Mouse (Mus musculus): ENCODE data around the gene Upk2. TPM values are rescaled to one million over a fixed set of nuclear protein-coding genes. Genes with fewer than 3 reads are reported as not detected.

Upk2 gene
- polyA plus RNA-seq, 1 experiment from 2014 or later: not detected

GRCm38 (mm10) chr9:44497624-44498377, 43.0 kb upstream of the Upk2 start:
- DNase-seq (ENCODE audit: low spot score) (no peak), ATAC-seq (no peak; the same call in 1 of the 2 replicates)
- no peaks in the 10 kb centered on the region for H3K27me3 ChIP-seq (replicated peaks; ENCODE audit: control insufficient read depth, insufficient read depth, low read length)
- H3K27ac ChIP-seq (ENCODE audit: low read depth, low read length): peak overlapping the region; percentile 88
- peak overlapping the region; percentile 66 for H3K9ac ChIP-seq (ENCODE audit: low read length)
- peak overlapping the region; percentile 81 for H3K4me2 ChIP-seq (ENCODE audit: low read length)
- WGBS: 4% methylated on average over 8 of the region's 11 CpGs
- H3K4me3 ChIP-seq (ENCODE audit: low read depth, low read length): peak overlapping the region; percentile 35
- H3K9me3 ChIP-seq (replicated peaks; ENCODE audit: control insufficient read depth, low read length): no peaks in the 10 kb centered on the region
- peaks cover 73% of the 10 kb centered on the region for H3K4me1 ChIP-seq (ENCODE audit: control insufficient read depth, insufficient read depth, low read length)
- peaks cover 20% of the 10 kb centered on the region for H3K36me3 ChIP-seq (ENCODE audit: control insufficient read depth, insufficient read depth, low read length)

GRCm38 (mm10) chr9:44496803-44497461, 42.2 kb upstream of the Upk2 start:
- H3K4me3 ChIP-seq (ENCODE audit: low read depth, low read length): no peak overlapping the region
- no peak overlapping the region for H3K4me2 ChIP-seq (ENCODE audit: low read length)
- no peaks in the 10 kb centered on the region for H3K27me3 ChIP-seq (replicated peaks; ENCODE audit: control insufficient read depth, insufficient read depth, low read length)
- DNase-seq (ENCODE audit: low spot score) (no peak), ATAC-seq (no peak)
- H3K9me3 ChIP-seq (replicated peaks; ENCODE audit: control insufficient read depth, low read length): no peaks in the 10 kb centered on the region
- H3K27ac ChIP-seq (ENCODE audit: low read depth, low read length): no peak overlapping the region
- WGBS: 50% methylated on average over 12 of the region's 12 CpGs
- H3K9ac ChIP-seq (ENCODE audit: low read length): no peak overlapping the region
- H3K36me3 ChIP-seq (ENCODE audit: control insufficient read depth, insufficient read depth, low read length): peaks cover 14% of the 10 kb centered on the region
- H3K4me1 ChIP-seq (ENCODE audit: control insufficient read depth, insufficient read depth, low read length): peaks cover 76% of the 10 kb centered on the region

- H3K4me1 ChIP-seq (ENCODE audit: control insufficient read depth, insufficient read depth, low read length): peaks cover 72% of the 10 kb centered on the region
Measured at GRCm38 (mm10) chr9:44495810-44496344, 41.1 kb upstream of the Upk2 start.

GRCm38 (mm10) chr9:44494863-44495809, 40.4 kb upstream of the Upk2 start:
- H3K9ac ChIP-seq (ENCODE audit: low read length): peak overlapping the region; percentile 49; the same call in 1 of the 2 replicates
- H3K27me3 ChIP-seq (replicated peaks; ENCODE audit: control insufficient read depth, insufficient read depth, low read length): no peaks in the 10 kb centered on the region
- DNase-seq (ENCODE audit: low spot score) (no peak), ATAC-seq (no peak)
- peak overlapping the region; percentile 60 for H3K27ac ChIP-seq (ENCODE audit: low read depth, low read length)
- no peaks in the 10 kb centered on the region for H3K9me3 ChIP-seq (replicated peaks; ENCODE audit: control insufficient read depth, low read length)
- H3K4me1 ChIP-seq (ENCODE audit: control insufficient read depth, insufficient read depth, low read length): peaks cover 72% of the 10 kb centered on the region
- 31% methylated on average over 9 of the region's 9 CpGs for WGBS
- 0 out of 2 replicates have a peak, but pooled peaks cover 5% of the 10 kb centered on the region for H3K36me3 ChIP-seq (ENCODE audit: control insufficient read depth, insufficient read depth, low read length)
- H3K4me3 ChIP-seq (ENCODE audit: low read depth, low read length): no peak overlapping the region
- peak overlapping the region; percentile 31; the same call in 1 of the 2 replicates for H3K4me2 ChIP-seq (ENCODE audit: low read length)

More at GRCm38 (mm10) chr9:44495810-44496344, 41.1 kb upstream of the Upk2 start:
- ATAC-seq (no peak), DNase-seq (ENCODE audit: low spot score) (no peak)
- Histone ChIP-seq H3K27me3 (replicated peaks; ENCODE audit: control insufficient read depth, insufficient read depth, low read length) (no peaks in the 10 kb centered on the region), H3K36me3 (ENCODE audit: control insufficient read depth, insufficient read depth, low read length) (peaks cover 8% of the 10 kb centered on the region; the same call in 1 of the 2 replicates), H3K9ac (ENCODE audit: low read length) (no peak overlapping the region), H3K4me3 (ENCODE audit: low read depth, low read length) (no peak overlapping the region), H3K4me2 (ENCODE audit: low read length) (no peak overlapping the region), H3K27ac (ENCODE audit: low read depth, low read length) (no peak overlapping the region), H3K9me3 (replicated peaks; ENCODE audit: control insufficient read depth, low read length) (no peaks in the 10 kb centered on the region)
- WGBS: 84% methylated on average over 10 of the region's 10 CpGs

- Histone ChIP-seq H3K4me1 (ENCODE audit: control insufficient read depth, insufficient read depth, low read length) (peaks cover 72% of the 10 kb centered on the region), H3K9me3 (replicated peaks; ENCODE audit: control insufficient read depth, low read length) (no peaks in the 10 kb centered on the region), H3K4me3 (ENCODE audit: low read depth, low read length) (no peak overlapping the region), H3K27me3 (replicated peaks; ENCODE audit: control insufficient read depth, insufficient read depth, low read length) (no peaks in the 10 kb centered on the region), H3K9ac (ENCODE audit: low read length) (peak overlapping the region; percentile 49), H3K4me2 (ENCODE audit: low read length) (peak overlapping the region; percentile 31), H3K27ac (ENCODE audit: low read depth, low read length) (peak overlapping the region; percentile 60), H3K36me3 (ENCODE audit: control insufficient read depth, insufficient read depth, low read length) (0 out of 2 replicates have a peak, but pooled peaks cover 5% of the 10 kb centered on the region)
- WGBS: 5% methylated on average over 11 of the region's 11 CpGs
- DNase-seq (ENCODE audit: low spot score) (no peak), ATAC-seq (no peak)
Measured at GRCm38 (mm10) chr9:44494261-44494862, 39.6 kb upstream of the Upk2 start.

GRCm38 (mm10) chr9:44492631-44493461, 38.1 kb upstream of the Upk2 start:
- Histone ChIP-seq H3K9me3 (replicated peaks; ENCODE audit: control insufficient read depth, low read length) (no peaks in the 10 kb centered on the region), H3K27ac (ENCODE audit: low read depth, low read length) (no peak overlapping the region), H3K4me1 (ENCODE audit: control insufficient read depth, insufficient read depth, low read length) (peaks cover 74% of the 10 kb centered on the region), H3K27me3 (replicated peaks; ENCODE audit: control insufficient read depth, insufficient read depth, low read length) (no peaks in the 10 kb centered on the region), H3K4me2 (ENCODE audit: low read length) (no peak overlapping the region), H3K36me3 (ENCODE audit: control insufficient read depth, insufficient read depth, low read length) (0 out of 2 replicates have a peak, but pooled peaks cover 5% of the 10 kb centered on the region), H3K4me3 (ENCODE audit: low read depth, low read length) (no peak overlapping the region), H3K9ac (ENCODE audit: low read length) (peak overlapping the region; percentile 48)
- ATAC-seq (no peak), DNase-seq (ENCODE audit: low spot score) (no peak)
- 60% methylated on average over 17 of the region's 17 CpGs for WGBS

- no peak for DNase-seq (ENCODE audit: low spot score)
- H3K9ac ChIP-seq (ENCODE audit: low read length): no peak overlapping the region
- no peak overlapping the region for H3K27ac ChIP-seq (ENCODE audit: low read depth, low read length)
- no peak for ATAC-seq
- H3K4me2 ChIP-seq (ENCODE audit: low read length): no peak overlapping the region
- H3K36me3 ChIP-seq (ENCODE audit: control insufficient read depth, insufficient read depth, low read length): 0 out of 2 replicates have a peak, but pooled peaks cover 5% of the 10 kb centered on the region
- no peak overlapping the region for H3K4me3 ChIP-seq (ENCODE audit: low read depth, low read length)
- no peaks in the 10 kb centered on the region for H3K27me3 ChIP-seq (replicated peaks; ENCODE audit: control insufficient read depth, insufficient read depth, low read length)
- H3K9me3 ChIP-seq (replicated peaks; ENCODE audit: control insufficient read depth, low read length): no peaks in the 10 kb centered on the region
- H3K4me1 ChIP-seq (ENCODE audit: control insufficient read depth, insufficient read depth, low read length): peaks cover 78% of the 10 kb centered on the region
- WGBS: 86% methylated on average over 10 of the region's 10 CpGs
Measured at GRCm38 (mm10) chr9:44491351-44491750, 36.6 kb upstream of the Upk2 start.
